Mouse (Mus musculus): ENCODE data around the gene Fanci.
A peak's percentile ranks its signal among the peaks of the same experiment; 100 is the strongest.

DNA sequence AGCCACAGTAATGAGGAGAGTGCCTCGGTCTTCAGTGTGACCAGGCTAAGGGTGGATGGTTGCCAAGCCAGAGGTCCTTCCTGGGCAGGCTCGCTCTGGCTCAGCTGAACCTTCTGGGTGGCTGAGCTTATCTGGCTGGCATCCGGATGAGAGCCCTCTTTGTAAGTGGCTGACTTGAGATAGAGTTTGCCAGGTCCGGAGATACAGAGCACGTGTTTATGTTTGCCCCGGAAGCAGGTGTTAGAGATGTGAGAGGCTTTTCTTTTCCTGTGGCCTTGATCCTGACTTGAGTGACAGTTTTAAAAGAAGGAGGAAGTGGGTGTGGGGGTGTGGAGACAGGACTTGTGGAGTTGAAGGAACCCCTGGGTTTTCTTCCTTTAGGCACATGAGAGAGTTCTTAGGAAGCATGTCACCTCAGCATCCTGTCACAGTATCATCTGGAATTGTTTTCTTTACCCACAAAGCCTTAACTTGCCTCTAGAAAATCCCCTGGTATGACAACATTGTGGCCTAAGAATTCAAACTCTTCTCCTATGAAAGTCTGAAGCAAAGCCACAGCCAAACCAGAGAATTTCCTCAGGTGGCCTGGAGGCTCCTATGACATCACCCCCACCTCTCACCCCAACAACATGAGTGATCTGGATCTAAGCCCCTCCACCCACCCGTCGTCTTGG lies 28.2 kb upstream of the Fanci start:
- peak; percentile 75 for TF ChIP-seq EP300 (IDR thresholded peaks at IDR 0.05; ENCODE audit: low read depth)
- no peak for TF ChIP-seq CTCF (IDR thresholded peaks at IDR 0.05; ENCODE audit: low read depth)

Measured in heart, postnatal 0 days (tissue).